Mouse (Mus musculus): ENCODE results near the gene Cyct.

- TF ChIP-seq CTCF (IDR thresholded peaks at IDR 0.05; ENCODE audit: low read depth, low read length) (no peak), POLR2A (IDR thresholded peaks at IDR 0.05; ENCODE audit: extremely low read depth, insufficient read depth, low read length) (no peak)
Measured at GRCm38 (mm10) chr2:76374544-76375206, 14.4 kb upstream of the Cyct start.

Measured in liver, adult 2 months (tissue).